Mouse (Mus musculus) liver, adult 2 months (tissue): ENCODE results near the gene Tle6.

Experiments
- CTCF ChIP-seq: fragments of 200-500 bp; IDR thresholded peaks from 2 replicates; pipeline ENCODE4 v1.5.1; 2011; ENCODE audit warnings: low read depth, low read length, control low read depth
- POLR2A ChIP-seq: fragments of 200-500 bp; IDR thresholded peaks from 2 replicates; pipeline ENCODE4 v1.6.1; 2011; ENCODE audit warnings: low read length, control low read depth; ENCODE audit not compliant: insufficient read depth; ENCODE audit errors: extremely low read depth

- no peak for TF ChIP-seq POLR2A
- no peak for TF ChIP-seq CTCF
Observed at GRCm38 (mm10) chr10:81568381-81569191, 32.3 kb downstream of the Tle6 start.
